Mouse (Mus musculus): ENCODE measurements around the gene Akap13.

DNA sequence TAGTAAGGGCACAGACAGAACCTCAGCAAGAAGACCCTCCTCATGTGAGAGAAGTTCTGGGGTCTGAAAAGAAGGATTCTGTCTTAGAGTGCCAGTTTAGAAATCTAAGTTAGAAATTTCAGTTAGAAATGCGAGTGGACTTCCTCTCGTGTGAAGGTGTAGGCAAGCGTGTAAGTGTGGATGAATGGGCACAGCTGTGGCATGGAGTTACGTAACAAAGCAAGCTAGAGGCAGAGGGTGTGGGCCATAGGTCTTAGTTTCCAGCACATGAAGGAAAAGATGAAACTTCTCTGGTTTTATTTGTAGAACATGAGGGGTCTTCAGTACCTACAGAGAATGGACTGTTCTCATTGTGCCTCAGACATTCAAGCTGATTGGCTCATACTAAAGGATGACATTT, 112.9 kb downstream of the Akap13 start:
- TF ChIP-seq CTCF (IDR thresholded peaks at IDR 0.05; ENCODE audit: low read depth) = no peak
- TF ChIP-seq EP300 (IDR thresholded peaks at IDR 0.05; ENCODE audit: low read depth) = no peak
